Mouse (Mus musculus) limb, embryonic 11.5 days (tissue): ENCODE data around the gene Armc5. TPM values are rescaled to one million over a fixed set of nuclear protein-coding genes. Genes with fewer than 3 reads are reported as not detected.

Experiments used
- ATAC-seq: fragments of 200-750 bp; cut with Nextera tagmentation; 2 replicates; pipeline ENCODE4 v1.8.0; 2017; ENCODE audit warnings: low read depth; ENCODE audit not compliant: insufficient number of reproducible peaks, low FRiP score, low TSS enrichment
- DNase-seq: peaks from one replicate; pipeline ENCODE4 v3.0.0-alpha.2; 2015; ENCODE audit warnings: low spot score
- H3K27ac ChIP-seq: fragments of 300-500 bp; sonication (generic); replicated peaks from 2 replicates; pipeline ENCODE4 v1.5.1; 2014; ENCODE audit warnings: low read depth, mild to moderate bottlenecking, low read length
- H3K27me3 ChIP-seq: fragments of 300-500 bp; sonication (generic); 2 replicates; pipeline ENCODE4 v1.6.1; 2014; ENCODE audit warnings: mild to moderate bottlenecking, low read length, mixed read lengths; ENCODE audit not compliant: control insufficient read depth, insufficient read depth
- H3K36me3 ChIP-seq: fragments of 300-500 bp; sonication (generic); 2 replicates; pipeline ENCODE4 v1.6.1; 2014; ENCODE audit warnings: mild to moderate bottlenecking, low read length, moderate library complexity, mixed read lengths; ENCODE audit not compliant: control insufficient read depth, insufficient read depth
- H3K4me1 ChIP-seq: fragments of 300-500 bp; sonication (generic); 2 replicates; pipeline ENCODE4 v1.6.1; 2014; ENCODE audit warnings: low read length, mixed read lengths; ENCODE audit not compliant: control insufficient read depth, insufficient read depth
- H3K4me2 ChIP-seq: fragments of 300-500 bp; sonication (generic); 2 replicates; pipeline ENCODE4 v1.6.1; 2014; ENCODE audit warnings: low read depth, mild to moderate bottlenecking, moderate library complexity; ENCODE audit not compliant: severe bottlenecking
- H3K4me3 ChIP-seq: fragments of 300-500 bp; sonication (generic); 2 replicates; pipeline ENCODE4 v1.5.1; 2014; ENCODE audit warnings: low read depth, low read length
- H3K9ac ChIP-seq: fragments of 300-500 bp; sonication (generic); 2 replicates; pipeline ENCODE4 v1.6.1; 2014; ENCODE audit warnings: mild to moderate bottlenecking, low read length
- H3K9me3 ChIP-seq: fragments of 300-500 bp; sonication (generic); 2 replicates; pipeline ENCODE4 v1.6.1; 2016; ENCODE audit warnings: low read length; ENCODE audit not compliant: control insufficient read depth
- WGBS: fragments of 180-500 bp; shearing (Covaris S2); extraction: QIAGEN DNeasy Blood & Tissue Kit; methylation state at CpG from one replicate; pipeline ENCODE4 v1.1.7; 2014; 5-methylcytosine and 5-hydroxymethylcytosine counted together
- polyA plus RNA-seq: library from polyadenylated mRNA; unstranded; fragments of >200 nt; fragmentation: Nextera tagmentation; extraction: Ambion mirVana; gene quantifications from 2 replicates; pipeline ENCODE4 v1.2.1, GENCODE M21; 2014

Armc5 gene
- polyA plus RNA-seq, 1 experiment from 2014 or later, result 9.7 TPM

DNA sequence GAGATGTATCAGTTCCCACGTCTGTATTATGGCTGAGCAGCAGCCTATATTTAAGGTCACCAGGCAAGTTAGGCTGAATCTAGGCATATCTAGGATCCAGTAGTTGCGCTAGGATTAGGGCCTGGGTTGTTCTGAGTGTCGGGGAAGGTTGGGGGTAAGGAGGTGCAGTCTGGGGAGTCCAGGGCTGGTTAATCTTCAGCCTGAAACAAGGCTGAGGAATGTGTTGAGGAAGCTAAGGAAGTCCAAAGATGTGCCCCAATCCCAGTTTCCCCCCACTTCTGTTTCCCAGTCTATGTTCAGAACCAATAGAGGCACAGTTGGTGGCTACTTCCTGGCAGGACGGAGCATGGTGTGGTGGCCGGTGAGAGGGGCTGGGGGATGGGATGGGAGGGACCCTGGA lies 28.9 kb downstream of the Armc5 start:
- no peak overlapping the region for H3K4me2 ChIP-seq
- H3K36me3 ChIP-seq, result no peaks in the 10 kb centered on the region
- DNase-seq, result no peak
- no peak overlapping the region for H3K9ac ChIP-seq
- no peaks in the 10 kb centered on the region for H3K4me1 ChIP-seq
- H3K4me3 ChIP-seq, result no peak overlapping the region
- H3K9me3 ChIP-seq, result no peaks in the 10 kb centered on the region
- H3K27me3 ChIP-seq, result no peaks in the 10 kb centered on the region
- WGBS, result 88% methylated on average over 5 of the region's 5 CpGs
- ATAC-seq, result no peak
- no peak overlapping the region for H3K27ac ChIP-seq

DNA sequence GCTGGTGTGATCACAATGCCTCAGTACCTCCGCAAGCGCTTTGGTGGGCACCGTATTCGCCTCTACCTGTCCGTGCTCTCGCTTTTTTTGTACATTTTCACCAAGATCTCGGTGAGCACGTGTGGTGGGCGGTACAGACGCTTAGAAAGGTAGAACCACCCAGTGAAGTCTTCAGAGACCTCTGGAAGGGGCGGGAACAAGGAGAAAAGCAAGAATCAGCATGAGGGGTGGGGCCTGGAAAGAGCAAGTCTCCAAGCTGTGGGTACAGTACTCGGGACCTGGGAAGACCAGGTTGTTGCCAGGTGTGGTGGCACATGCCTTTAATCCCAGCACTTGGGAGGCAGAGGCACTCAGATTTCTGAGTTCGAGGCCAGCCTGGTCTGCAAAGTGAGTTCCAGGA lies 30.2 kb downstream of the Armc5 start:
- Histone ChIP-seq H3K27me3 (no peaks in the 10 kb centered on the region), H3K4me3 (no peak overlapping the region), H3K9ac (no peak overlapping the region), H3K27ac (no peak overlapping the region), H3K4me2 (no peak overlapping the region), H3K9me3 (no peaks in the 10 kb centered on the region), H3K36me3 (peaks cover 7% of the 10 kb centered on the region; the same call in 1 of the 2 replicates), H3K4me1 (no peaks in the 10 kb centered on the region)
- ATAC-seq (no peak), DNase-seq (no peak)
- WGBS, result 61% methylated on average over 13 of the region's 13 CpGs

DNA sequence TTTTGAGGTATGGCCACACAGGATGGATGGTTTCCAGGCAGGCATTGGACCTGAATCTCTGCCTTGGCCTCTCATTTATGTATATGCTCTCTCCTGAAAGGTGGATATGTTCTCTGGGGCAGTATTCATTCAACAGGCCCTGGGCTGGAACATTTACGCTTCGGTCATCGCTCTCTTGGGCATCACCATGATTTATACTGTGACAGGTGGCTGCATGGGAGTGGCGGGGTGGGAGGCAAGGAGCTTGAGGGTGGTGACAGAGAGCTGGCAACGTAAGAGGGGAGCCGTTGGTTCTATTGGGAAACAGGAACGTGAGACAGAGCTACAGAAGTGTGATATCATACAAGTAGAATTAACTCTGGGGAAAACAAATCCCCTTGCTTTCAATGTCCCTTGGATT lies 30.7 kb downstream of the Armc5 start:
- no peak for ATAC-seq
- Histone ChIP-seq H3K4me1 (no peaks in the 10 kb centered on the region), H3K27ac (no peak overlapping the region), H3K4me2 (no peak overlapping the region), H3K27me3 (no peaks in the 10 kb centered on the region), H3K4me3 (no peak overlapping the region), H3K9me3 (no peaks in the 10 kb centered on the region), H3K36me3 (peaks cover 8% of the 10 kb centered on the region; the same call in 1 of the 2 replicates), H3K9ac (no peak overlapping the region)
- DNase-seq, result no peak
- 85% methylated on average over 7 of the region's 7 CpGs for WGBS

DNA sequence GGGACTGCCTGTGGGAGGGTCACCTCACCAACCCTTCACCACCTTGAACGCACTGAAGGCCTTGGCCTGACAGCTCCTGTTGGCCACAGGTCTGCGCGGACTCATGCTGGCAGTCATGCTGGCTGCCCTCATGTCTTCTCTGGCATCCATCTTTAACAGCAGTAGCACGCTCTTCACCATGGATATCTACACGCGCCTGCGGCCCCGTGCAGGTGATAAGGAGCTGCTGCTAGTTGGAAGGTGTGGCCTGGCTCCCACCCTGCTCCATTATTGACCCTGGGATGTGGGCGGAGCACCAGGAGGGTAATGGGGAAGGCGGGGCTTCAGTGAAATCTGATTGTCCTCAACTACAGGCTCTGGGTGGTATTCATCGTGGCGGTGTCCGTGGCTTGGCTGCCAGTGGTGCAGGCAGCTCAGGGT lies 33.3 kb downstream of the Armc5 start:
- ATAC-seq (no peak), DNase-seq (no peak)
- Histone ChIP-seq H3K9ac (no peak overlapping the region), H3K4me3 (no peak overlapping the region), H3K4me1 (no peaks in the 10 kb centered on the region), H3K9me3 (no peaks in the 10 kb centered on the region), H3K36me3 (peaks cover 20% of the 10 kb centered on the region), H3K27ac (no peak overlapping the region), H3K4me2 (no peak overlapping the region), H3K27me3 (no peaks in the 10 kb centered on the region)
- 42% methylated on average over 13 of the region's 13 CpGs for WGBS

DNA sequence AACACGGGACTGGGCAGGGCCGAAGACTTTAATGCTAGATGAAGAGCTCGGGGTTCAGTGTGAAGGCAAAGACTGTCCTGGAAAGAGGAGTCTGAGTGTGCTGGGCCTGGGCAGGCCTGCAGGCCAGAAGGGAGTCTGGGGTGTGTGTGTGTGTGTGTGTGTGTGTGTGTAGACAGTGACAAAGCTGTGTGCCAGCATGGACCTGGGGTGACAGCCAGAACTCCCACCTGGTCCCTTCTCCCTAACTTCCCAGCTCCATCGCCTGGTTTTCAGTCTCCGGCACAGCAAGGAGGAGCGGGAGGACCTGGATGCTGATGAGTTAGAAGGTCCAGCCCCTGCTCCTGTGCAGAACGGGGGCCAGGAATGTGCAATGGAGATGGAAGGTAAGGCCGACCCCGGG lies 34.4 kb downstream of the Armc5 start:
- ATAC-seq (no peak), DNase-seq (no peak)
- Histone ChIP-seq H3K9ac (no peak overlapping the region), H3K9me3 (no peaks in the 10 kb centered on the region), H3K36me3 (peaks cover 26% of the 10 kb centered on the region), H3K27me3 (no peaks in the 10 kb centered on the region), H3K4me3 (no peak overlapping the region), H3K27ac (no peak overlapping the region), H3K4me1 (no peaks in the 10 kb centered on the region), H3K4me2 (no peak overlapping the region)
- WGBS, result 96% methylated on average over 9 of the region's 9 CpGs

DNA sequence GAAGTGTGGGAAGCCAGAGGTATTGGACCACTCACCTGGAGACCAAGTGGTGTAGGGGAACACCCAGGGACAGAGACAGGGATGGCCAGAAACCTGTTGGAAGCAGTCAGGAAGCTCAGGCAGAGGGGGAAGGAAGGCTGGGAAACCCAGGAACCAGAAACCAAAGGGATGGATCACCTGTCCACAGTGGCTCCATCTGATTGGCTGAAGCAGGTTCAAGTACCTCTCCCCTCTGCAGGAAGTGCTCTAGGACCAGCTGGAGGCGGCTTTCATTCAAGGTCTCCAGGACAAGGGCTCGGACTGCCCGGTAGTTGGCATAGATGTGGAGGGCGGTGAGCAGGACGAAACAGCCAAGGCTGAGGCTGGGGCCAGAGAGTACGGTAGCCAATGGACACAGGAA lies 38.9 kb downstream of the Armc5 start:
- peaks cover 26% of the 10 kb centered on the region for H3K36me3 ChIP-seq
- no peak overlapping the region for H3K27ac ChIP-seq
- no peaks in the 10 kb centered on the region for H3K4me1 ChIP-seq
- ATAC-seq (no peak), DNase-seq (no peak)
- no peak overlapping the region for H3K9ac ChIP-seq
- WGBS, result 92% methylated on average over 6 of the region's 6 CpGs
- no peaks in the 10 kb centered on the region for H3K27me3 ChIP-seq
- H3K9me3 ChIP-seq, result no peaks in the 10 kb centered on the region
- no peak overlapping the region for H3K4me2 ChIP-seq
- H3K4me3 ChIP-seq, result no peak overlapping the region

DNA sequence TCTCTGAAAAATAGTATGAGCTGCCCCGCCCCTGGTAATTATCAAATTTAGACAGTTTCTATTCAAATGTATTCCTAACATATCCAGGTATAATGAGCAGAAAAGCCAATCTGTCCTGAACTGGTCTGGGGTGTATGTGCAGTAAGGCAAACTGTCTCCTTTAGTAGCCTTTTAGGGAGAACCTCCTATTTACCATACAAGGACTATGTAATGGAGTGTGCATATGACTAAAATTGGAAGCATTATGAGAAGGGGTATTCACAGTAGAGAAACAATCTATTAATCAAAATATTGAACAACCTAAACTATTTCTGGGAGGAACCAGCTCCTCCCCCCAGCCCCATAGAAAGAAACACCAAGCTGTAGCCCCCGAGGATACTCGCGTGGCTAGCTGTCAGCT lies 42.6 kb downstream of the Armc5 start:
- Histone ChIP-seq H3K9me3 (no peaks in the 10 kb centered on the region), H3K4me1 (peaks cover 6% of the 10 kb centered on the region; the same call in 1 of the 2 replicates), H3K9ac (no peak overlapping the region), H3K27me3 (no peaks in the 10 kb centered on the region), H3K4me3 (no peak overlapping the region), H3K36me3 (peaks cover 13% of the 10 kb centered on the region), H3K4me2 (no peak overlapping the region), H3K27ac (no peak overlapping the region)
- ATAC-seq (no peak), DNase-seq (no peak)
- 95% methylated on average over 4 of the region's 4 CpGs for WGBS

DNA sequence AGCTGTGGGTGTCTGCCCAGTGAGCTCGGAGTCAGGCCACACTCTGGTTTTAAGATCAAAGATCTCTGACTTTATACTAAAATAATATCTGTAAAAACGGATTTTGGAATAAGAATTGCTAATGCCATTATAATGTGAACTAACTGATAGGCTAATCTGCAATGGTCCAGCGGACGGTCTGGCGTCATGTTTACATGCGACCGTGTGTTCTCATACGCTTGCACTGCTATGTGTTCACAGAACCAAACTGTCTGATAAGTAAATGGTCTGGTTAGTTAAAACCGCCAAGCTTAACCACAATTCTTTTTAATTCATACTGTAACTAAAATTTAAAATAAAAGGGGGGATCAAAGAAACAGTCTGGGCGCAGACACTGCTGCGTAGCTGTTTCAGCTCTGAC lies 44.6 kb downstream of the Armc5 start:
- Histone ChIP-seq H3K27ac (no peak overlapping the region), H3K27me3 (no peaks in the 10 kb centered on the region), H3K9ac (no peak overlapping the region), H3K4me1 (peaks cover 6% of the 10 kb centered on the region; the same call in 1 of the 2 replicates), H3K4me3 (no peak overlapping the region), H3K9me3 (no peaks in the 10 kb centered on the region), H3K4me2 (no peak overlapping the region), H3K36me3 (no peaks in the 10 kb centered on the region)
- ATAC-seq (no peak), DNase-seq (no peak)
- WGBS, result 89% methylated on average over 11 of the region's 11 CpGs

DNA sequence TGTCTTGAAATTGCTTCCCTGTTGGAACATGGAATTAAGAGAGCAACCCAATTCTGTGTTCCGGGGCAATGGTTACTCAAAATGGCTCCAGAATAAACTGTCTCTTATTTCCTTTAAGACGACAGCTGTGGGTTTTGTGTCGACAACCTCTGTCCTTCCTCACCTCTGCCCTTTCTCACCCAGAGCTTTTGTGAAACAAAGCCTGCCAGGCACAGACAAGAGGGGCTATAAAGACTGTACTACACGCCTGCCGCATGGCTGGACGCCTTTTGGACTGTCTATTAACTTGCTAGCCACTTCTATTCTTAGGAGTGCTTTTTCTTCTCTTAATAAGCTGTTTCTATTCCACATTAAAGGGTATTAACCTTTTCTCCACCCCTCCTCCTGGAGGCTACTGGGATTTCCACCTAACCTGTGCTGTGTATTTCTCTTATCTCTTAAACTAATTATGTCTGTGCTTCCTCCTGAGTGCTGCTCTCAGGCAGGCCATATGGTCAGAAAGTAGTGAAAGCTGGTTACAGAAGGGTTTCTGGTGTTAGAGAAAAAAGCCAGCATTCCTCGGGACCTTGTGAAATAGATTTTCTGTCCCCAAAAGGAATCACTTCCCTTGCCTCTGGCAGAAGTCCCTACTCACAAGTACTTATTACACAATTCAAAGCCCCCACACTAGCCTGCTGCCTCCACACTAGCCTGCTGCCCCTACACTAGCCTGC lies 45.5 kb downstream of the Armc5 start:
- Histone ChIP-seq H3K4me2 (no peak overlapping the region), H3K4me1 (peaks cover 6% of the 10 kb centered on the region; the same call in 1 of the 2 replicates), H3K27ac (no peak overlapping the region; the same call in 1 of the 2 replicates), H3K4me3 (no peak overlapping the region), H3K9ac (no peak overlapping the region), H3K36me3 (peaks cover under 1% of the 10 kb centered on the region; the same call in 1 of the 2 replicates), H3K27me3 (no peaks in the 10 kb centered on the region), H3K9me3 (no peaks in the 10 kb centered on the region)
- DNase-seq, result no peak
- ATAC-seq, result no peak
- 14% methylated on average over 7 of the region's 7 CpGs for WGBS
